Mouse (Mus musculus): ENCODE results near the gene Smoc1. TPM values are rescaled to one million over a fixed set of nuclear protein-coding genes. Genes with fewer than 3 reads are reported as not detected.

Gene Smoc1
- polyA plus RNA-seq (2012; rRNA removed), result 2.9 and 3.8 TPM in 2 replicates

GRCm38 (mm10) chr12:81026277-81026994 lies at the start of gene Smoc1:
Gene Smoc1, plus strand, starts transcription at chr12:81026808.
- 7% methylated on average over 37 of the region's 42 CpGs for WGBS
- DNase-seq (ENCODE audit: low read depth, low spot score), result no peak

- WGBS, result under 1% methylated on average over 7 of the region's 7 CpGs
- peak; percentile 21 for DNase-seq (ENCODE audit: low read depth, low spot score)
Observed at GRCm38 (mm10) chr12:80982326-80982725, 44.3 kb upstream of the Smoc1 start.

GRCm38 (mm10) chr12:80983695-80984094 lies 42.9 kb upstream of the Smoc1 start:
- no peak for DNase-seq (ENCODE audit: low read depth, low spot score)
- 45% methylated on average over 9 of the region's 9 CpGs for WGBS

- DNase-seq (ENCODE audit: low read depth, low spot score), result no peak
- 70% methylated on average over 4 of the region's 4 CpGs for WGBS
Observed at GRCm38 (mm10) chr12:80986628-80987027, 40.0 kb upstream of the Smoc1 start.

GRCm38 (mm10) chr12:80988286-80988685 lies 38.3 kb upstream of the Smoc1 start:
- DNase-seq (ENCODE audit: low read depth, low spot score), result no peak
- 52% methylated on average over 3 of the region's 3 CpGs for WGBS

GRCm38 (mm10) chr12:80990901-80991445 lies 35.6 kb upstream of the Smoc1 start:
- DNase-seq (ENCODE audit: low read depth, low spot score), result no peak

GRCm38 (mm10) chr12:80991806-80992205 lies 34.8 kb upstream of the Smoc1 start:
- 70% methylated on average over 10 of the region's 10 CpGs for WGBS
- DNase-seq (ENCODE audit: low read depth, low spot score), result no peak

More at GRCm38 (mm10) chr12:80990901-80991445, 35.6 kb upstream of the Smoc1 start:
- WGBS, result 89% methylated on average over 13 of the region's 13 CpGs

- no peak for DNase-seq (ENCODE audit: low read depth, low spot score)
- 77% methylated on average over 8 of the region's 8 CpGs for WGBS
Observed at GRCm38 (mm10) chr12:80992540-80993122, 34.0 kb upstream of the Smoc1 start.

- DNase-seq (ENCODE audit: low read depth, low spot score), result no peak
- 57% methylated on average over 1 of the region's 1 CpGs for WGBS
Observed at GRCm38 (mm10) chr12:80993773-80994172, 32.8 kb upstream of the Smoc1 start.

- no peak for DNase-seq (ENCODE audit: low read depth, low spot score)
- WGBS, result 83% methylated on average over 4 of the region's 4 CpGs
Observed at GRCm38 (mm10) chr12:80995326-80995725, 31.3 kb upstream of the Smoc1 start.

- no peak for DNase-seq (ENCODE audit: low read depth, low spot score)
- 73% methylated on average over 4 of the region's 4 CpGs for WGBS
Observed at GRCm38 (mm10) chr12:80997652-80998051, 29.0 kb upstream of the Smoc1 start.

- no peak for DNase-seq (ENCODE audit: low read depth, low spot score)
- WGBS, result 16% methylated on average over 33 of the region's 33 CpGs
Observed at GRCm38 (mm10) chr12:80998528-80999221, 27.9 kb upstream of the Smoc1 start.

GRCm38 (mm10) chr12:81000924-81001323 lies 25.7 kb upstream of the Smoc1 start:
- DNase-seq (ENCODE audit: low read depth, low spot score), result no peak
- 37% methylated on average over 4 of the region's 4 CpGs for WGBS

GRCm38 (mm10) chr12:81002841-81003635 lies 23.6 kb upstream of the Smoc1 start:
- WGBS, result 47% methylated on average over 13 of the region's 13 CpGs

GRCm38 (mm10) chr12:81009813-81010212 lies 16.8 kb upstream of the Smoc1 start:
- no peak for DNase-seq (ENCODE audit: low read depth, low spot score)
- 32% methylated on average over 3 of the region's 3 CpGs for WGBS

More at GRCm38 (mm10) chr12:81002841-81003635, 23.6 kb upstream of the Smoc1 start:
- no peak for DNase-seq (ENCODE audit: low read depth, low spot score)

GRCm38 (mm10) chr12:81011994-81012393 lies 14.6 kb upstream of the Smoc1 start:
- 83% methylated on average over 2 of the region's 2 CpGs for WGBS
- no peak for DNase-seq (ENCODE audit: low read depth, low spot score)

GRCm38 (mm10) chr12:81013496-81013895 lies 13.1 kb upstream of the Smoc1 start:
- 73% methylated on average over 11 of the region's 11 CpGs for WGBS
- DNase-seq (ENCODE audit: low read depth, low spot score), result no peak

GRCm38 (mm10) chr12:81017624-81018023 lies 9.0 kb upstream of the Smoc1 start:
- DNase-seq (ENCODE audit: low read depth, low spot score), result no peak
- 90% methylated on average over 12 of the region's 12 CpGs for WGBS

- DNase-seq (ENCODE audit: low read depth, low spot score), result no peak
- WGBS, result 77% methylated on average over 20 of the region's 20 CpGs
Observed at GRCm38 (mm10) chr12:81018516-81019279, 7.9 kb upstream of the Smoc1 start.
